Mouse (Mus musculus) liver, adult (tissue): ENCODE results near the gene B4galt5.

Experiments
- GATA4 ChIP-seq: IDR thresholded peaks from 2 replicates; pipeline ENCODE4 v1.6.1; 2014; ENCODE audit warnings: mild to moderate bottlenecking, low read length; ENCODE audit not compliant: insufficient replicate concordance

The B4galt5 gene

DNA sequence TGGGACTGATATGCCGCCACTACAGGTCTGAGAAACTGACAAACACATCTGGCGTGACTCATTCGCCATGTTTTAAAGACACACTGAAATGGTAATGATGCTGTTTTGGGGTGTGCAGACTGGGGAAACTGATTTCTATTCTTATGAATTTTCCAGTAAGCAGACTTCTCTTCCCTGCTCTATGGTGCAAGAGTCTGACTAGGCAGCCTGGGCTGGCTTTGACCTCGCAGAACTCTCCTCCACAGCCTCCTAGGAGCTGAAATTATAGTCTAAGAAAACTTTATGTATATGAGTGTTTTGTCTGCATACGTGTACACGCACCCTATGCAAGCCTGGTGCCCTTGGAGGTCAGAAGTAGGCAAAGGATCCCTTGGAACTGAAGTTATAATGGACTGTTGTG lies 45.2 kb downstream of the B4galt5 start:
- TF ChIP-seq GATA4: no peak

DNA sequence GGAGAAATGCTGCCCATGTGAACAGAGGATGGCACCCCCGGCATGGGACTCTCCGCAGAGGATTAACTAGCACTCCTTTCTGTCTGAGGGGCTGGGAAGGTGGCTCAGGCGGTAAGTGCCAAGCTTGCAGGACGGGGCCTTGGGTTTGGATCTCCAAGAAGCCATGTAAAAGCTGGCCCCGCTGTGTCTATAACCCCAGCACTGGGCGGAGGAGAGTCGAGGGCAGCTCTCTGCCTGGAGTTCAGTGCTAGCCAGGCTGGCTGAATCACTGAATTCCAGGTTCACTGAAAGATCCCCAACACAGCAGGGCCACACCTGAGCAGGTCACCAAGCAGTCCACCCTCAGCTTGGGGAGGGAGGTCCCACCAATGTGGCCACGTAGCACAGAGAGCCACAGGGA lies 45.8 kb downstream of the B4galt5 start:
- TF ChIP-seq GATA4: no peak

DNA sequence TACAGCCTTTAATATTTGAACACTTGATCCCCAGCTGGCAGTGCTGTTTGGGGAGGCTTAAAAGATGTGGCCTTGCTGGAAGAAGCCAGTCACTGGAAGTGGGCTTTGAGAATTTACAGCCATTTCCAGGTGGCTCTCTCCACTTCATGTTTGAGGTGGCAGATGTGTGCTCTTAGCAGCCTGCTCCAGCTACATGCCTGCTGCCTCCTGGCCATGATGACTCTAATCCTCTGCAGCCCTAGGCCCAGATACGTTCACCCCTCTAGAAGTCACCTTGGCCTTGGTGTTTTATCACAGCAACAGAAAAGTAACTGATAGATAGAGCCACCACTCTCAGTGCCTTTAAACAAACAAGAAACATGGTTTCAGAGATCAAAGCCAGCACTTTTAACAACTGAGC lies 46.3 kb downstream of the B4galt5 start:
- TF ChIP-seq GATA4: no peak

DNA sequence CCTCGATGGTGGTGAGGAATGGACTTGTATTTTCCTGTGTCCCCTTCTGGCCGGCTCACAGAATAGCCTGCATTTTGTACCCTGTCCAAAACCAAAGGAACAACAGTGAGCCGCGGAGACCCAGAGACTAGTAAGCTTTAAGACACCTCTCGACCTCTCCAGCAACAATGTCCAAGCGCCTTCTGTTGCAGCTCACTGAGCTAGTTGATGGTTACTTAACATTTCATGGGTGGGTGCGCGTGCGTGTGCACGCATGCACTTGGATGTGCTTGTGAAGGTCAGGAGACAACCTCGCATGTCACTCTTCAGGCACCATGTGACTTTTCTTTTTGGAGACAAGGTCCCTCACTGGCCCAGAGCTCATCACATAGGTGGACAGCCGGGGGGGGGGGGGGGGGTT lies 47.0 kb downstream of the B4galt5 start:
- TF ChIP-seq GATA4: no peak

DNA sequence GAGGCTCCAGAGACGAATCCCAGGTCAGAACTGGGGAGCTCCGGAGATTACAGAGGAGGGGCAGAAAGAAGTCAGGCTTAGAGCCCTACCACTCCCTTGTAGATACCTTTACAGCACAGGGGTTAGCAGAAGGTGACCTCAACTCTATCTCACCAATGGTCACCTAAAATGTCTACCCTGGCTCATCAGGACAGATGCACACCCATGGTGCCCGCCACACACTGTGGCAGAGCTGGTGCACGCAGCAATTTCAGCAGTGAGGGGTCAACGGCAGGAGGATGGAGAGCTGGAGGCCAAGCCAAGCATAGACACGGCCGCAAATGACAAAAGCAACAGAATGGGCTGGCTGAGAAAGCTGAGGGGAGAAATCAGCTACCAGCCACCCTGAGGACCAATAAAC lies 47.4 kb downstream of the B4galt5 start:
- no peak for TF ChIP-seq GATA4

DNA sequence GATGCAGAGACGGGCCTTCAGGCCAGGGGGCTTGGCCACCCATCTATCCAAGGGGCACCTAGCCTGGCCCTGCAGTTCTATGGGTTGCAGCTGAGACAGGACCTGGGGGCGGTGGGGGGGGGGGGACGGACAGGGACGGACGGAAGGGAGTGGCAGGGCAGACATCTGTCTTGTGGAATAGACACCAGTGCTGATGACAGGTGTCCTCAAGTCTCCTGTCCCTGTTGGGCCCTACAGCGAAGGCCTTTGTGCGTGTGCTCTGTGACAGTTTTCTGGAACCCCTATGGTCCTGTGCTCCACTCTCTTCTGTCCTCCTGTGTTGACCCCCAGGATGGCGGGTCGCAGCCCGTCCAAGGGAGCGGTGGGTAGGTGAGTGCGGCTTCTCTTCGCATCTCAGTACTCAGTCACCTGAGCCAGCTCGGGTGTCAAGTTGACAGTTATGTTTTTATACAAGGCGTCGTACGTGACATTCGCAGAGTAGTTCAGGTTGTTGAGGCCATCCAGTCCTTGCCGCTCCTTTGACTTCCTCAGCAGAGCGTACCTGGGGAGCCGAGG lies 48.0 kb downstream of the B4galt5 start:
- no peak for TF ChIP-seq GATA4

DNA sequence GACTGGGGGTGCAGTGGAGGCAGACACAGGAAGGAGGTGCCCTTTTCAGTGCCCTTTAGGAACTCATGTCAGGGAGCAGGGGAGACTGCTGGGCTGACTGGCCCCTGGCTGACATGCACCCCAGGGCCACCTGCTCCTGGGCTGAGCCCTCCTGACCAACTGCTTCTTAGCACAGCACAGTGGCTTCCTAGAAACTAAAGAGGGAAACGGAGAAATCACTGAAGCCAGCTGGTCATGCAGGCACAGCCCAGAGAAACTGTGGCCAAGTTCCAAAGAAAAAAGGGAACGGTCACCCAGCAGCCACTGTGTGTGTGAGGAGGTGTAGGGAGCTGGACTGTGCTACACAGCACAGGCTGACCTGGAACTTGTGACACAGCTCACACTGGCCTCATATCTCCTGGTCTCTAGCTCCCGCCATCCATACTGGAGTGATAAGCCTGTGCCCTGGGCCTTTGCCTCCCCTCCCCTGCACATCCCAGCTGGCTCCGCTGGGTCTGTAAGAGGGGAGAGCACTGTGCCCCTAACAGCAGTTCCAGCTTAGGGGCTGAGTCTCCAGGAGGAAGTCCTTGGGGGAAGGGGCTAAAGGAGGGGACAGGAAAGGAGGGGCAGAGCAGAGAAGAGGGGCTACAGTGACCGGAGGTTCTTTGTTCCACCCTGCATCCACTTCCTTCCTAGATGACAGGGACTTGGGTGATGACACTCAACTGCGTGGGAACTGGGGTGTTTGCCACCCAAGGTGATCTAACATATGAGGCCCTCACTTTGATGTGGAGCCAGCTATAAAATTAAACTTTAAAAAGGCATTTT lies 48.9 kb downstream of the B4galt5 start:
- TF ChIP-seq GATA4: no peak

DNA sequence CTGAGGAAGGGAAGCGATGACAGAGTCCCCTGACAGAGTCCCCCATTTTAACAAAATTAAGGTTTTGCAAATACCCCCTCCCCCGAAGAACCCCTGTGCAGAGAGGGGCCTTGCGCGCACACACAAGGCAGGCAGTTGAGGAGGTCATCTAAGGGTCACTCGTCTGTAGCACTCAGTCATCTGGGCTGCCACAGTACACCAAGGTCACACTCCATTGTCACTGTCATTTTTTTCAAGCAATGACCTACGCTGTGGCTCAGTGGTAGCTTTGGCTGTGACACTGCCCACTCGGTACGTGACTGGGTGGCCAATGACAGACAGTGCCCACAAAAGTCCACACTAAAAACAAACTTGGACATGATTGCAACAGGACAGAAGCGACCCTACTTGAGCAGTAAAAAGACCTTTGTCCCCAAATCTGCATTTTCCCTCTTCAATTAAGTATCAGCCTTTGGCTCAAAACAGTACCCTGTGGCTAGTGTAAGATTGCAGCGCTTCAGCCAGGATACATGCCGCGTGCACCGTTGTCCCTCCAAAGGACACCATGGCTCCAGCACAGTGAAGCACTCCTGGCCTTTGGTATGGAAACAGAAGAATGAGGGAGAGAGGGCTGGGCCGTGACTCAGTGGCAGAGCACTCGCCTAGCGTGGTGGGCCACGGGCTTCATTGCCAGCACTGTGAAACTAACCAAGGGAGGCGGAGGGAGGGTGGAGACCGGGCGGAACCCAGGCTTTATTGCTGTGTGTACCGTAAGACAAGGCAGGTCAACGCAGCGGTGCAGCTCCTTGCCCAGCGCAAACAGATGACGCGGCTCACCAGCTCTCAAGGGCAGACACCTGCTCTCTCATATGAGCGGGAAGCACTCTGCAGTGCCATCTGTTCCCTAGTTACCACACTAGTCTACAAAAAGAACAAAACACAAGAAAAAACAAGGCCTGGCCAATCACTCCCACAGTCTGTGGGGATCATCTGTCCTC lies 50.0 kb downstream of the B4galt5 start:
- TF ChIP-seq GATA4: no peak

DNA sequence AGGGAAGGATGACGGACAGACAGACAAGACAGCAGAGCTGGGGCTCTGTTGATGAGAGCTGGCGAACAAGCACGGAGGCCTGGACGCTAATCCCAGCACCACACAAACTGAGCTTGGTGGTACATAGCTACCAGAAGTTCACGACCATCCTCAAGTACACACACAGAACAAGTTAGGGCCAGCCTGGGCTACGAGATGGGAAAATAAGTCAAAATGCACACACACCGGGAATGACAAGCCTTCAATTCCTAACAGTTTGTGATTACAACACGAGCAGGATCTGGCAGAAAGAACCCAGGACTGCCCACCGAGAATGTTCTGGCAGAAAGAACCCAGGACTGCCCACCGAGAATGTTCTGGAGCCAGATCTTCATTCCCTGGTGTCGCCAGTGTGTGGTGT lies 51.0 kb downstream of the B4galt5 start:
- TF ChIP-seq GATA4: no peak

DNA sequence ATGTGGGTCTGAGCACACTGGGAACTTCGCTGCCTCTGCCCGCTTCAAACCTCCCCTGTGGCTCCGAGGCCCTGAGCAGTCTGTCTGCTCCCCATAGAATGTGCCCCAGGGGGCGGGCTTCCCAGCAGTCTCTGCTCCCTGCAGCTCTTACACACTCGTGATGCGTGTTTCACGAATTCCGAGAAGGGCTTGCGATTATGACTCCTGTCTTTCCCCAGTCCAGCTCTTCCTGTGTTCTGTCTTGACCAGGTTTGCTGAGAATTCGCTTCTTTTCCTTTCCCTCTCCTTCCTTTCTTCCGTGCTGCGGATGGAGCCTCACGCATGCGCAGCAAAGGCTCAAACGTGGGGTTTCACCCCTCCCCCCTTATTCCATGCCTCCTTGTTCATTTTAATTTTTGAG lies 54.1 kb downstream of the B4galt5 start:
- no peak for TF ChIP-seq GATA4

DNA sequence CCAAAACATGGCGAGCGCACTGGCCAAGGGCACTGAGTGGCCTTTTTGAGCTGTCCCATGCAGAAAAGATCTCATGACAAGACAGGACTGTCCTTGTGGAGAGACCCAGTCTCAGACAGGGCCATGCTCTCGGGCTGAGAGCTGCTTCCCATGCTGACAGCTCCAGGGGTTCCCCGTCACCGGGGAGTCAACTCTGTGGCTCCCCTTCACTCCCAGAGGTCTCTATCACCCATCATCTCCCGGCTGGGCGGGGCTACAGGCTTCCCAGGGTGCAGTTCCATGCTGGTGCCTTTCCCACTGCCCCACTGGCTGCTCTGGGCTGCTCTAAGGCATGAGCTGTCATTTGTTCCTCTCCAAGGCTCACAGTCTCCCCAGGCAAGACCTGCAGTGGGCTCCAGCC lies 54.8 kb downstream of the B4galt5 start:
- no peak for TF ChIP-seq GATA4

DNA sequence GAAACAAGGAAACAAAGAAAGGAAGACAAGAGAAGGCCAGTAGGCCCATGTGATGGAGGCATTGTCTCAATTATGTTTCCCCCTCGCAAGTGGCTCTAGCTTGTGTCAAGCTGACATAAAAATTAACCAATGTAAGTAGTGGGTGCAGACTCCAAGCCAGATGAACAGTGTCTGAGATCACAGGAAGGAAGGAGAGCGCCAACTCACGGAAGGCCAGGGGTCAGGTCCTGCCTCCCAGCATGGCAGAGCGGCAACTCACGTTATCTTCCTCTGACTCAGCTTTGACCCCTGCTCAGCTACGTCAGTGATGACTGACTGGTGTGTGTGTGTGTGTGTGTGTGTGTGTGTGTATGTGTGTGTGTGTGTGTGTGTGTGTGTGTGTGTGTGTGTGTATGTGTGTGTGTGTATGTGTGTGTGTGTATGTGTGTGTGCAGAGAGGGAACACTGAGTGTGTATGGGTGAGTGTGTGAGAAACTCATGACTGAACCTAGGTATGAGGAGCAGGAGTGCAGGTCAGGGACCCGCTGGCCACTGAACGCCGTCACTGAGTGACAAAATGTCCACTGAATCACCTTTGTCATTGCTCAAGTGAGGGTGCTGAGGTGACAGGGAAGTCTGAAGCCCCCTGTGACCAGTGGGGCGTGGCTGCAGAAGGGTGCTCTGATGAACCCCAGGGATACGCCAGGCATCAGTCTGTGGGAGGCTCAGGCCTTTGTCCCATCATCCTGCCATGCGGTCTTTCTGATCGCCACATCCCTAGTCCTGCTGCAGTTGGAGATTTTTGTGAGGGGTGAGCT lies 55.5 kb downstream of the B4galt5 start:
- TF ChIP-seq GATA4: peak; percentile 67; the same call in 1 of the 2 replicates

DNA sequence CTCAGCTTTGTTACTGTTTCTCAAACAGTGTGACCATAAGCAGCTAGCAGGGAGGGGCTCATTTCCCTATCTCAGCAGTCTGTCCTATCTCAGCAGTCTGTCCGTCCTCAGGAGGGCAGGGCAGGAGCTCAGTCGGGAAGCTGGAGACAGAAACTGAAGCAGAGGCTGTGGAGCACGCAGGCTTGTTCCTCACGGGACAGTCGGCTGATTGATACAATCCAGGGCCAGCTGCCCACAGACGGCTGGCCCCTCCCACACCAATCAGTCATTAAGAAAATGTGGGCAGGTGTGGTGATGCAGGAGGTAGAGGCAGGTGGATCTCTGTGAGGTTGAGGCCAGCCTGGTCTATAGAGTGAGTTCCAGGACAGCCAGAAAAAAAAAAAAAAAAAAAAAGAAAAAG lies 56.1 kb downstream of the B4galt5 start:
- TF ChIP-seq GATA4: no peak

DNA sequence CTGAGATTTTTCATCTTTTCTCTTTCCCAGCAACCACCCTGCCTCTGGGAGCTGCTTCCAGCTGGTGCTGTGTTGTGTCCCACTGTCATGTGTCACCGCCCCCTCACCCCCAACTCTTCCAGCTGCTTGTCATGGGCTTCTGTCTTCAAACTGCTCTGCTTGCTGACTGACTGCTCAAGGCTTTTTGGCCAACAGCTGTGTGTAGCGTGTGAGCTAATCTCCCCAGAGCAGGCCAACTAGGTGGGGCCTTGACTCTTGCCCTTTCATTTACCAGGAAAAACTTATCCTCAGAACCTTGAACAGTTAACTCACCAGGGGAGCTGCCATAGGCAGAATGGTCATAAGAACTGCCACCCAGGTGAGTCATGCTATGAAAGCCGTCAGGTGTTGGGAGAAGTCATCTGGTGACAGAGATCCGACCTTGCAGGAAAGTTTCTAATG lies 56.8 kb downstream of the B4galt5 start:
- no peak for TF ChIP-seq GATA4

DNA sequence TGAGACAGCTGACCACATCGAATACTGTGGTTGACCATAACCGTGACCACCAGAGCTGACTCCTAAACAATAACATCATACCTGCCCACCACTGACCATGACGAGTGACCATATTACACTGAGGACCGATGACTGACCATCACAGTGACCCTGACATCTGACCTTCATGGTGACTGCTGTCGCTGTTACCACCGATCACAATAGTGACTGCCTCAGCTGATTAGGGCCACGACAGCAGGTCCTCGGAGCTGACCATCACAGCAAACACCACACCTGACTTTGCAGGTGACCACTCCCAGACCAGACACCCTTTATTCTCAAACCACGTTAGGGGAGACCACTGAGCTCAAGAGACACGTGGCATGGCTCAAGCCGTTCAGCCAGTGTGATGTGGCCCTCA lies 57.3 kb downstream of the B4galt5 start:
- TF ChIP-seq GATA4: no peak
